Mouse (Mus musculus) central nervous system, embryonic 14 days (tissue): ENCODE results near the gene Spsb3. TPM values are rescaled to one million over a fixed set of nuclear protein-coding genes. Genes with fewer than 3 reads are reported as not detected.

Experiments used
- polyA plus RNA-seq: library from polyadenylated mRNA; depleted of rRNA; stranded (reverse); fragments of >200 nt; gene quantifications from 2 replicates; pipeline ENCODE4 v1.2.3, GENCODE M21; 2012; rRNA removed

The Spsb3 gene
- polyA plus RNA-seq = 79.6 and 81.9 TPM in 2 replicates

DNA sequence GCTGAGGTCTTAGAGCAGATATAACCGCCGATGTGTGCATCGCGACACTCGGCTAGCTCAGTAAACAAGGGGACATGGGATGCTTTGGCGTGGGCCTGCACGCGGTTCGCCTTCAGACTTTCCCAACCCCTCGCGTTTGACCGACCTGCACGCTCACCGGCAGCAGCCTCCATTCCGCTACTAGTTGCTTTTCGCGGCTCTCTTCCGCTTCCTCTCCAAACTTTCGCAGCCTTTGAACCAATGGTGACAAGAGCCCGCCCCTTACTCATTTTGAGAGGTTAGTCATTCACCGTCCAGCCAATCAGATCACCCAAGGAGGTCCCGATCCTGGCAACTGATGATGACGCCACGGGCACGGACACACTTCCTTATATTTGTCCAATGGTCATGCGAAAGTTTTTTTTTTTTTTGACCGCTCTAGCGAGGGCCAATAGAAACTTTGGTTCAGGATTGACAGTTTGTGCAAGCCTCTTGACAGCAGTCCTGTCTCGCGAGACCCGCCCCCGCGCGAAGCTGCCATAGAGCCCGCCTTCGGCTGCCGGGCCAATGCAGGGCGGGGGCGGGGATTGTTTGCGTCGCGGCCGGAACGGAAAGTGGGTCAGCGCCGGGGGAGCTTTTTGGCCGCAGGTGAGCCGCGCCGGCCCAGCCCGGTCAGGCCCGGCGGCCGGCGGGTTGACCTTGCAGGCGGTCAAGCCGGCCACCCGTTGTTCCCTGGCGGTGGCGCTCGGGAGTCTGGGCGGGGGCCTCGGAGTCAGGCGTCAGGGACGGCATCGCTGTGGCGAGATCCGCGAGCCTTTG lies at the start of gene Spsb3, which contains the start of gene Nubp2:
Gene Spsb3, plus strand, starts transcription at position 510 of the 798 bp plus-strand sequence.
Gene Nubp2, minus strand, starts transcription at position 216 of the 798 bp plus-strand sequence.

DNA sequence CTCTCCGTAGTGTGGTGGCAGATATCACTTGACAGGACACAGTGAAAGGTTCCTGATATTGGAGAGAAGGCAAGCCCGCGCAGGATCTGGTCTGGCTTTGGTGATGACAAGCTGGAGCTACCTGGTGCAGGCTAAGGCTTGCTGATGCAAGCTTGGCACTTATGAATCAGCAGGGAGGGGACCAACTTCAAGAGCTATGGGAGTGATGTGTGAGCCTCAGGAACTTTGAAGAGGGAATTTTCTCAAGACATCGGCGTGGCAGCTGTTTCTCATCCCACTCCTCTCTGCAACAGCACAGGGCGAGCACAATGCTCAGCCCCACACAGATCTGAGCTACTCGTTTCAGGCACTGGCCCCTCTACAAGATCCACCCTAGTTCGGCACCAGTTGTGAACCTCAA lies 46.6 kb upstream of the Spsb3 start, which contains the start of gene Hagh:
Gene Hagh, plus strand, starts transcription at position 302 of the 400 bp plus-strand sequence.

GRCm38 (mm10) chr17:24850065-24850772 lies 36.2 kb upstream of the Spsb3 start, which contains the start of gene Fahd1:
TSS of gene Fahd1 (minus strand) at chr17:24850364.

GRCm38 (mm10) chr17:24865776-24866175 lies 20.7 kb upstream of the Spsb3 start, which contains the start of gene Igfals:
TSS of gene Igfals (plus strand) at chr17:24865997.

GRCm38 (mm10) chr17:24894995-24895547 lies 8.6 kb downstream of the Spsb3 start, which contains the start of the genes Eme2 and Mrps34:
TSS of gene Eme2 (minus strand) at chr17:24895087.
TSS of gene Mrps34 (plus strand) at chr17:24895116.

GRCm38 (mm10) chr17:24896241-24896992 lies 10.0 kb downstream of the Spsb3 start, which contains the start of gene Nme3:
TSS of gene Nme3 (plus strand) at chr17:24896500.

GRCm38 (mm10) chr17:24936259-24937237 lies 50.1 kb downstream of the Spsb3 start, which contains the start of gene Mapk8ip3:
TSS of gene Mapk8ip3 (minus strand) at chr17:24936977.

Other genes with a start within 250 kb of the Spsb3 start
- 27.3 and 36.1 TPM in 2 replicates for gene Slc9a3r2, start 236.3 kb upstream of the Spsb3 start, polyA plus RNA-seq
- 0.16 and 0.29 TPM in 2 replicates for gene Npw, start 228.2 kb upstream of the Spsb3 start, polyA plus RNA-seq
- gene Zfp598, start 217.0 kb upstream of the Spsb3 start, polyA plus RNA-seq = 85.5 and 87.5 TPM in 2 replicates
- gene Syngr3, start 196.7 kb upstream of the Spsb3 start, polyA plus RNA-seq = 58.6 and 60.6 TPM in 2 replicates
- gene Gfer, start 190.5 kb upstream of the Spsb3 start, polyA plus RNA-seq = 31.7 and 33.2 TPM in 2 replicates
- gene Noxo1, start 190.4 kb upstream of the Spsb3 start, polyA plus RNA-seq = 9.5 and 9.7 TPM in 2 replicates
- 71.6 and 77.7 TPM in 2 replicates for gene Tbl3, start 179.0 kb upstream of the Spsb3 start, polyA plus RNA-seq
- gene Rnf151, start 168.6 kb upstream of the Spsb3 start, polyA plus RNA-seq = 0.36 TPM in 2 replicates
- gene Rps2, start 168.5 kb upstream of the Spsb3 start, polyA plus RNA-seq = 1,943 and 2,057 TPM in 2 replicates
- gene Ndufb10, start 162.2 kb upstream of the Spsb3 start, polyA plus RNA-seq = 219 and 243 TPM in 2 replicates
- 0.08 and 0.10 TPM in 2 replicates for gene Rpl3l, start 158.8 kb upstream of the Spsb3 start, polyA plus RNA-seq
- 36.8 and 38.8 TPM in 2 replicates for gene Msrb1, start 150.0 kb upstream of the Spsb3 start, polyA plus RNA-seq
- 0.28 and 1.5 TPM in 2 replicates for gene Hs3st6, start 133.7 kb upstream of the Spsb3 start, polyA plus RNA-seq
- gene Meiob, start 82.4 kb upstream of the Spsb3 start, polyA plus RNA-seq = not detected in 2 replicates
- gene Hagh, start 46.5 kb upstream of the Spsb3 start, polyA plus RNA-seq = 34.3 and 35.3 TPM in 2 replicates
- gene Fahd1, start 36.3 kb upstream of the Spsb3 start, polyA plus RNA-seq = 16.0 and 16.6 TPM in 2 replicates
- 0.05 and 0.13 TPM in 2 replicates for gene Igfals, start 20.6 kb upstream of the Spsb3 start, polyA plus RNA-seq
- gene Nubp2, start 294 bp upstream of the Spsb3 start, polyA plus RNA-seq = 32.7 and 32.9 TPM in 2 replicates
- 39.1 and 48.1 TPM in 2 replicates for gene Eme2, start 8.4 kb downstream of the Spsb3 start, polyA plus RNA-seq
- 107 and 108 TPM in 2 replicates for gene Mrps34, start 8.5 kb downstream of the Spsb3 start, polyA plus RNA-seq
- 77.0 and 84.1 TPM in 2 replicates for gene Nme3, start 9.9 kb downstream of the Spsb3 start, polyA plus RNA-seq
- 193 and 206 TPM in 2 replicates for gene Mapk8ip3, start 50.3 kb downstream of the Spsb3 start, polyA plus RNA-seq
- 72.1 and 74.9 TPM in 2 replicates for gene Jpt2, start 74.0 kb downstream of the Spsb3 start, polyA plus RNA-seq
- gene Cramp1l, start 129.1 kb downstream of the Spsb3 start, polyA plus RNA-seq = 31.5 and 32.5 TPM in 2 replicates
- gene Ift140, start 129.4 kb downstream of the Spsb3 start, polyA plus RNA-seq = 21.0 and 22.9 TPM in 2 replicates
- gene Tmem204, start 196.9 kb downstream of the Spsb3 start, polyA plus RNA-seq = 7.2 and 7.5 TPM in 2 replicates
- gene Telo2, start 229.3 kb downstream of the Spsb3 start, polyA plus RNA-seq = 35.8 and 39.1 TPM in 2 replicates
- 0.21 TPM in 1 of 2 replicates, not detected in the other for gene Ptx4, start 234.1 kb downstream of the Spsb3 start, polyA plus RNA-seq
- gene Clcn7, start 246.7 kb downstream of the Spsb3 start, polyA plus RNA-seq = 37.8 and 40.8 TPM in 2 replicates